Mouse (Mus musculus): ENCODE measurements at regions not wholly inside any gene's neighbourhood (a gene's known extent, or its start where the extent isn't known, plus 50 kb on each side); places are given as distances from the start of the nearest gene placed in this dataset.

DNA sequence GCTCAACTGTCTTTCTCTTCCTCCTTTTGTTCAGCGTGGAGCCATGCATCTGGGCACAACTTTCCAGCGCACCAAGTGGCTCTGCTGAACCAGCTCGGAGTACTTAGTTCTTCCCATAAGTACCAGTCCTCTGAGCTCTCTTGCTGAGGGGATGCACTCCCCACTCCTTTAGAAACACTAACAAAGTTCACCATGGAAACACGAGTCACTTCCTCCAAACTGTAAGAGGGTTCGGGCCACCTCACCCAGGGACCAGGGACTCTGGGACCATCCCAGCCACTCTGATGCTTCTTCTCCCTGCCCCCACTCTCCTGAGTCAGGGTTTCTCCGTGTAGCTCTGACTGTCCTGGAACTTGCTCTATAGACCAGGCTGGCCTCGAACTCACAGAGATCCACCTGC is 107.0 kb upstream of the 1700021F07Rik start:
- no peak for TF ChIP-seq GATA1 (IDR thresholded peaks at IDR 0.05; ENCODE audit: low read depth, low read length)
- TF ChIP-seq HCFC1 (IDR thresholded peaks at IDR 0.05; ENCODE audit: low read depth, low read length), result no peak
- TF ChIP-seq POLR2A (IDR thresholded peaks at IDR 0.05; ENCODE audit: control insufficient read depth in 1 of 2, insufficient read depth in 1 of 2, low read depth in 1 of 2, low read length in 2 of 2, poor library complexity in 1 of 2), result no peak
- TF ChIP-seq KAT2A (conservative IDR thresholded peaks at IDR 0.05; ENCODE audit: low read depth, low read length), result no peak
- no peak for TF ChIP-seq ETS1 (IDR thresholded peaks at IDR 0.05; ENCODE audit: low read depth, low read length)
